Mouse (Mus musculus) testis, adult 2 months (tissue): Measurements from ENCODE around the gene Idua.

Source experiments
- CTCF ChIP-seq: fragments of 200-500 bp; IDR thresholded peaks from 2 replicates; pipeline ENCODE4 v1.5.1; 2012; ENCODE audit warnings: low read depth, mild to moderate bottlenecking, inconsistent platforms, low read length, moderate library complexity; ENCODE audit not compliant: control insufficient read depth, insufficient read depth, insufficient replicate concordance
- POLR2A ChIP-seq: fragments of 200-500 bp; IDR thresholded peaks from 2 replicates; pipeline ENCODE4 v1.6.1; 2012; ENCODE audit warnings: low read depth, mild to moderate bottlenecking, inconsistent platforms, low read length, moderate library complexity; ENCODE audit not compliant: control insufficient read depth

GRCm38 (mm10) chr5:108610426-108610825, 49.7 kb upstream of the Idua start:
- TF ChIP-seq POLR2A (no peak), CTCF (no peak)
